Mouse (Mus musculus): ENCODE results near the gene Adam33. TPM values are rescaled to one million over a fixed set of nuclear protein-coding genes. Genes with fewer than 3 reads are reported as not detected.

Adam33 gene
- not detected for polyA plus RNA-seq (2017; shearing (Covaris generic))

GRCm38 (mm10) chr2:131063404-131063864 lies at the start of gene Adam33:
Gene Adam33 (minus strand): TSS chr2:131063814.

GRCm38 (mm10) chr2:131086667-131087390 lies 23.2 kb upstream of the Adam33 start, which contains the start of gene Siglec1:
Gene Siglec1 (minus strand): TSS chr2:131086765.

GRCm38 (mm10) chr2:131042988-131043387 lies 20.6 kb downstream of the Adam33 start, which contains the start of gene Gfra4:
Gene Gfra4 (minus strand): TSS chr2:131043088.

Other genes with a start within 250 kb of the Adam33 start
- gene 4930402H24Rik, start 157.4 kb downstream of the Adam33 start, polyA plus RNA-seq (2017; shearing (Covaris generic)) = 20.6 TPM
- gene Atrn, start 157.3 kb downstream of the Adam33 start, polyA plus RNA-seq (2017; shearing (Covaris generic)) = 13.7 TPM
- gene Gfra4, start 20.7 kb downstream of the Adam33 start, polyA plus RNA-seq (2017; shearing (Covaris generic)) = not detected
- gene Siglec1, start 23.0 kb upstream of the Adam33 start, polyA plus RNA-seq (2017; shearing (Covaris generic)) = not detected
- gene Hspa12b, start 63.5 kb upstream of the Adam33 start, polyA plus RNA-seq (2017; shearing (Covaris generic)) = not detected
- gene Gm11037, start 69.7 kb upstream of the Adam33 start, polyA plus RNA-seq (2017; shearing (Covaris generic)) = not detected
- gene 1700037H04Rik, start 96.3 kb upstream of the Adam33 start, polyA plus RNA-seq (2017; shearing (Covaris generic)) = 27.3 TPM
- 8.0 TPM for gene Cenpb, start 116.3 kb upstream of the Adam33 start, polyA plus RNA-seq (2017; shearing (Covaris generic))
- gene Cdc25b, start 123.1 kb upstream of the Adam33 start, polyA plus RNA-seq (2017; shearing (Covaris generic)) = 73.8 TPM
- 0.22 TPM for gene Spef1, start 123.5 kb upstream of the Adam33 start, polyA plus RNA-seq (2017; shearing (Covaris generic))
- gene Ap5s1, start 143.3 kb upstream of the Adam33 start, polyA plus RNA-seq (2017; shearing (Covaris generic)) = 8.4 TPM
- gene Mavs, start 170.2 kb upstream of the Adam33 start, polyA plus RNA-seq (2017; shearing (Covaris generic)) = 11.5 TPM
- 82.2 TPM for gene Pank2, start 198.7 kb upstream of the Adam33 start, polyA plus RNA-seq (2017; shearing (Covaris generic))

Data from effector memory CD4-positive, alpha-beta T cell, adult 5 months (primary cell).